Mouse (Mus musculus): ENCODE results near the gene Atrx. TPM values are rescaled to one million over a fixed set of nuclear protein-coding genes. Genes with fewer than 3 reads are reported as not detected.

Gene Atrx
- polyA plus RNA-seq, 2 experiments: 16.7 to 30.1 TPM

- Histone ChIP-seq H3K36me3 (replicated peaks; ENCODE audit: control insufficient read depth, insufficient read depth, low read depth) (no peaks in the 10 kb centered on the region), H3K9me3 (ENCODE audit: control insufficient read depth, low read length) (no peaks in the 10 kb centered on the region), H3K4me3 (ENCODE audit: insufficient read depth in 1 of 2, low read depth in 2 of 2, low read length in 2 of 2) (no peak overlapping the region), H3K27ac (no peak overlapping the region), H3K4me2 (ENCODE audit: low read depth) (no peak overlapping the region), H3K4me1 (replicated peaks; ENCODE audit: control insufficient read depth in 2 of 2, insufficient read depth in 2 of 2, low read length in 1 of 2) (no peaks in the 10 kb centered on the region), H3K27me3 (ENCODE audit: control insufficient read depth, insufficient read depth, low read length) (no peaks in the 10 kb centered on the region), H3K9ac (replicated peaks) (no peak overlapping the region)
- DNase-seq (ENCODE audit: low read depth in 3 of 3, low spot score in 3 of 3) (no peak), ATAC-seq (ENCODE audit: insufficient read depth) (no peak)
- TF ChIP-seq EP300 (IDR thresholded peaks at IDR 0.05; ENCODE audit: low read depth): no peak
- no peak for TF ChIP-seq CTCF (IDR thresholded peaks at IDR 0.05; ENCODE audit: low read depth)
- 68% methylated on average over 8 of the region's 8 CpGs for WGBS (ENCODE audit: insufficient replicate concordance)
These were observed 134.3 kb downstream of the Atrx start for GRCm38 (mm10) chrX:105794806-105795403.

GRCm38 (mm10) chrX:105773281-105773680 is 155.9 kb downstream of the Atrx start:
- Histone ChIP-seq H3K4me2 (ENCODE audit: low read depth) (no peak overlapping the region), H3K27ac (no peak overlapping the region), H3K27me3 (ENCODE audit: control insufficient read depth, insufficient read depth, low read length) (no peaks in the 10 kb centered on the region), H3K9ac (replicated peaks) (no peak overlapping the region), H3K9me3 (ENCODE audit: control insufficient read depth, low read length) (no peaks in the 10 kb centered on the region), H3K4me1 (replicated peaks; ENCODE audit: control insufficient read depth in 2 of 2, insufficient read depth in 2 of 2, low read length in 1 of 2) (no peaks in the 10 kb centered on the region), H3K36me3 (replicated peaks; ENCODE audit: control insufficient read depth, insufficient read depth, low read depth) (no peaks in the 10 kb centered on the region), H3K4me3 (ENCODE audit: insufficient read depth in 1 of 2, low read depth in 2 of 2, low read length in 2 of 2) (no peak overlapping the region)
- no peak for ATAC-seq (ENCODE audit: insufficient read depth)
- WGBS (ENCODE audit: insufficient replicate concordance): 68% methylated on average over 5 of the region's 5 CpGs
- TF ChIP-seq CTCF (IDR thresholded peaks at IDR 0.05; ENCODE audit: low read depth): no peak
- TF ChIP-seq EP300 (IDR thresholded peaks at IDR 0.05; ENCODE audit: low read depth): no peak
- DNase-seq (ENCODE audit: low read depth in 3 of 3, low spot score in 3 of 3): no peak

DNA sequence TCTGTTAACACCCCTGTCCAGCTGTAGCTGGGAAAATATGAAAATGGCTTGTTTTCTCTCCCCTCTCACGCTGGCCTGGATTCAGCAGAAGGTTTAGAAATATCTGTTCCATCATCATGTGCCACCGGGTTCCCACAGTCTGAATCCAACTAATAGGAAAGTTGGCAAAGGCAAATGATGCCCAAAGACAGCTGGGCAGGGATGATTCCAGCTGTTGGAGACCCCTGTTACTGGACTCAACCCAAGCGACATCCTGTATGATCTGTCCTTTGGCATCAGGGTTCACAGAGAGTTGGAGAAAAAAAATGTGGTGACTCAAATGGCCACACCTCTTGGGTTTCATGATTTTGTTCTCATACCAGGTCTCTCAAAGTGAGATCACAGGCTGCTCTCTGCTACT is 161.3 kb downstream of the Atrx start:
- H3K4me3 ChIP-seq (ENCODE audit: insufficient read depth in 1 of 2, low read depth in 2 of 2, low read length in 2 of 2): no peak overlapping the region
- 62% methylated on average over 3 of the region's 3 CpGs for WGBS (ENCODE audit: insufficient replicate concordance)
- H3K36me3 ChIP-seq (replicated peaks; ENCODE audit: control insufficient read depth, insufficient read depth, low read depth): no peaks in the 10 kb centered on the region
- H3K27ac ChIP-seq: no peak overlapping the region
- no peak for ATAC-seq (ENCODE audit: insufficient read depth)
- no peak for TF ChIP-seq EP300 (IDR thresholded peaks at IDR 0.05; ENCODE audit: low read depth)
- no peak for TF ChIP-seq CTCF (IDR thresholded peaks at IDR 0.05; ENCODE audit: low read depth)
- no peak for DNase-seq (ENCODE audit: low read depth in 3 of 3, low spot score in 3 of 3)
- H3K27me3 ChIP-seq (ENCODE audit: control insufficient read depth, insufficient read depth, low read length): peaks cover 35% of the 10 kb centered on the region
- H3K4me2 ChIP-seq (ENCODE audit: low read depth): no peak overlapping the region
- H3K4me1 ChIP-seq (replicated peaks; ENCODE audit: control insufficient read depth in 2 of 2, insufficient read depth in 2 of 2, low read length in 1 of 2): no peaks in the 10 kb centered on the region
- no peaks in the 10 kb centered on the region for H3K9me3 ChIP-seq (ENCODE audit: control insufficient read depth, low read length)
- no peak overlapping the region for H3K9ac ChIP-seq (replicated peaks)

DNA sequence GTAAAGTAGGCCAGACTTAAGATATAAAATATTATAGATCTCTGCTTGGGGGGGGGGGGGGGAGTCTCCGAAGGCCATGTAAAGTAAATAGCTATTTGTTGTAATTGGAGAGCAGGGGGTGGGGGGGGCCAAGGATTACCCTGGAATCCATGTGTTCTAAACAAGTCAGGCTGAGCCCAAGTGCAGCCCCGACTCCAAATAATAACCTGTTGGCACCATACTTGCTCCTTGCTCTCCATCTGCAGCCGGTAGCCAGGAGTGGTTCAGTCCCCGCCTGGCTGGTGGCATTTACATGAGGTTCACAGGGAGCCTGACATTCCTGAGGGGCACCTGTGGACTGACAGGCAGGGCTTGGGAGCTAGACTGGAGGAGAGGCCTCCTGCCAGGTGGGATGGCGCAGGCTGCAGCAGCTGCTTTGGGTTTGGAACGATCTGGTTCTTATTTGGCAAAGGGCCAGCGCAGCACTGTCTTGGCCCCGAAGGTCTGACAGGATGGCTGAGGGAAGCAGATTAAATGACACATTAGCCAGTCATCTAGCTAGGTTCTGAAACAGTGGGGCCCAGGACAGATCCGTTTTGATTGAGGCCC is 161.9 kb downstream of the Atrx start:
- H3K36me3 ChIP-seq (replicated peaks; ENCODE audit: control insufficient read depth, insufficient read depth, low read depth): no peaks in the 10 kb centered on the region
- WGBS (ENCODE audit: insufficient replicate concordance): 39% methylated on average over 9 of the region's 9 CpGs
- H3K9me3 ChIP-seq (ENCODE audit: control insufficient read depth, low read length): no peaks in the 10 kb centered on the region
- ATAC-seq (ENCODE audit: insufficient read depth) (no peak), DNase-seq (ENCODE audit: low read depth in 3 of 3, low spot score in 3 of 3) (no peak)
- H3K4me3 ChIP-seq (ENCODE audit: insufficient read depth in 1 of 2, low read depth in 2 of 2, low read length in 2 of 2): no peak overlapping the region
- H3K27ac ChIP-seq: no peak overlapping the region
- no peak overlapping the region for H3K4me2 ChIP-seq (ENCODE audit: low read depth)
- H3K9ac ChIP-seq (replicated peaks): no peak overlapping the region
- H3K4me1 ChIP-seq (replicated peaks; ENCODE audit: control insufficient read depth in 2 of 2, insufficient read depth in 2 of 2, low read length in 1 of 2): no peaks in the 10 kb centered on the region
- H3K27me3 ChIP-seq (ENCODE audit: control insufficient read depth, insufficient read depth, low read length): peaks cover 39% of the 10 kb centered on the region
- TF ChIP-seq EP300 (IDR thresholded peaks at IDR 0.05; ENCODE audit: low read depth) (no peak), CTCF (IDR thresholded peaks at IDR 0.05; ENCODE audit: low read depth) (no peak)

DNA sequence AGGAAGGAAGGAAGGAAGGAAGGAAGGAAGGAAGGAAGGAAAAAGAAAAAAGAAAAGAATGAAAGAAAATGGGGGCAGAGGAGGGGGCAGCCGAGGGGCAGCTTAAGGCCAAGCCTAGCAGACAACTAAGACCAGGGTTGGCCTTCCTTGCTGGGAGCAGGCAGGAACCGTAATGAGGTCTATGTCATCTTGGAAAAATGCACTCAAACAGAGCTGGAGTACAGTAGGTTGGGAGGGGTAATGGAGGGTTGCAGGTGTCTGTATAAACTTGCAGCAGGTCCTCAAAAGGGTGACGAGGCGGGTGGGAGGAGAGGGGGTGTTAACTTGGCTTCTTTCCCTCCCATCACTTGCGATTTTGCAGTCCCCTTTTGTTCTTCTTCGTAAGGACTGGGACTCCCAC is 163.2 kb downstream of the Atrx start:
- Histone ChIP-seq H3K4me1 (replicated peaks; ENCODE audit: control insufficient read depth in 2 of 2, insufficient read depth in 2 of 2, low read length in 1 of 2) (no peaks in the 10 kb centered on the region), H3K27ac (no peak overlapping the region), H3K27me3 (ENCODE audit: control insufficient read depth, insufficient read depth, low read length) (peaks cover 39% of the 10 kb centered on the region), H3K9me3 (ENCODE audit: control insufficient read depth, low read length) (no peaks in the 10 kb centered on the region), H3K4me2 (ENCODE audit: low read depth) (no peak overlapping the region), H3K9ac (replicated peaks) (no peak overlapping the region), H3K36me3 (replicated peaks; ENCODE audit: control insufficient read depth, insufficient read depth, low read depth) (no peaks in the 10 kb centered on the region), H3K4me3 (ENCODE audit: insufficient read depth in 1 of 2, low read depth in 2 of 2, low read length in 2 of 2) (no peak overlapping the region)
- TF ChIP-seq CTCF (IDR thresholded peaks at IDR 0.05; ENCODE audit: low read depth) (no peak), EP300 (IDR thresholded peaks at IDR 0.05; ENCODE audit: low read depth) (no peak)
- DNase-seq (ENCODE audit: low read depth in 3 of 3, low spot score in 3 of 3) (no peak), ATAC-seq (ENCODE audit: insufficient read depth) (no peak)
- 50% methylated on average over 6 of the region's 6 CpGs for WGBS (ENCODE audit: insufficient replicate concordance)

Measured in liver, embryonic 14.5 days (tissue).